Mouse (Mus musculus) bone marrow, adult 2 months (tissue): ENCODE data around the gene Anapc11.

Source experiments
- CTCF ChIP-seq: fragments of 200-500 bp; IDR thresholded peaks from 2 replicates; pipeline ENCODE4 v1.5.1; 2011; ENCODE audit warnings: low read length, control low read depth; ENCODE audit not compliant: control insufficient read depth, insufficient read depth
- POLR2A ChIP-seq: fragments of 200-500 bp; IDR thresholded peaks from 2 replicates; pipeline ENCODE4 v1.6.1; 2011; ENCODE audit warnings: low read depth, mild to moderate bottlenecking, control low read depth, low read length, borderline replicate concordance; ENCODE audit not compliant: control insufficient read depth

GRCm38 (mm10) chr11:120583937-120584336 lies 14.3 kb upstream of the Anapc11 start:
- TF ChIP-seq CTCF (no peak), POLR2A (no peak)
